Mouse (Mus musculus): Measurements from ENCODE around the gene Selenoh. TPM values are rescaled to one million over a fixed set of nuclear protein-coding genes. Genes with fewer than 3 reads are reported as not detected.

Gene Selenoh
- 10 to 100 TPM; 87.7 to 89.0 TPM for total RNA-seq (2021)
- long read RNA-seq, experiment 1, transcript Selenoh-202 (4 exons, 654 nt), result minor isoform, 12 of 72 reads
- long read RNA-seq, experiment 1, transcript Selenoh-203 (4 exons, 747 nt), result major isoform, 58 of 72 reads
- long read RNA-seq, experiment 1, partial matches to known transcripts, result 0 of 72 reads
- long read RNA-seq, experiment 1, other reads (novel, unspliced or antisense), result 1 of 72 reads
- long read RNA-seq, experiment 2, transcript Selenoh-202 (4 exons, 654 nt), result minor isoform, 8 of 55 reads
- long read RNA-seq, experiment 2, transcript Selenoh-203 (4 exons, 747 nt), result major isoform, 43 of 55 reads
- long read RNA-seq, experiment 2, partial matches to known transcripts, result 1 of 55 reads
- long read RNA-seq, experiment 2, other reads (novel, unspliced or antisense), result 2 of 55 reads

- DNase-seq (ENCODE audit: low spot score in 2 of 2), result peak; percentile 43 to 65
Measured at GRCm38 (mm10) chr2:84670569-84670933, at the start of gene Selenoh. TSS of gene Selenoh (minus strand) at chr2:84670770.

GRCm38 (mm10) chr2:84717357-84717756 lies 46.8 kb upstream of the Selenoh start:
- DNase-seq (ENCODE audit: low spot score in 2 of 2), result no peak

GRCm38 (mm10) chr2:84716423-84717355 lies 46.1 kb upstream of the Selenoh start:
- DNase-seq (ENCODE audit: low spot score in 2 of 2), result no peak

- no peak for DNase-seq (ENCODE audit: low spot score in 2 of 2)
Measured at GRCm38 (mm10) chr2:84715562-84716361, 45.2 kb upstream of the Selenoh start.

DNA sequence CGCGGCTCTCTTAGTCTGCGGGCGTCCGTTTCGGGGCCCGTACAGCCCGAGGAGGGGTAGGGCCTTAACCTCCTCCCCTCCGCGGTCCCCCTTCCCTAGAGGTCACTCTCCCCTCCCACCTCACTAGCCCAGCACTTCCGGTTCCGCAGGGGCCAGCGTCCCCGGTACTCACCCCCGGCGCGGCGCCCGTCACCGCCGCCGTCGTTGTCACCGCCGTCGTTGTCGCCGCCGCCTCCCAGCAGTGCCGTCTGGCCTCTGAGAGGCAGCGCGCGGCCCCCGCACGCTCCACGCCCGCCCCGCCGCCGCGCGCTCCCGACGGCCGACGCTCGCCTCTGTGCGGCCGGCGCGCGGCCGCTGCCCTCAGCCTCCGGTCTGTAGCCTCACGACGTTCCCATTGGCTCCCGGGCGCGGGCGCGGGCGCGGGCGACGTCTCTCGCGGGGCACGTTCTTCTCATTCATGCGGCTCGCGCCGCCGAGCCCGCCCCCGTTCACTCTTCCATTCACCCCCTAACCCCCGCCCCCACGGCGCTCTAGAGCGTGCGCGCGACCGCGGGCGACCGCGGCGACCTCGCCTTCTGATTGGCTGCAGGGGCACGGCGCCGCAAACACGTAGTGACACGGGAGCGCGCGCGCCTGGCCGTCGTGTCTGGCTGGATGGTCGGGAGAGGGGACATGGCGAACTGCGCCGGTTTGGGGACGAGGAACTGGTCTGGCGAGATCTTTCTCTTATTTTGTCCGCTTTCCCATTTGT lies 44.4 kb upstream of the Selenoh start, which contains the start of gene Zdhhc5:
Zdhhc5 (minus strand) TSS at position 370 of the 751 bp plus-strand sequence.
- peak; percentile 97 to 99 for DNase-seq (ENCODE audit: low spot score in 2 of 2)

GRCm38 (mm10) chr2:84714422-84714810 lies 43.8 kb upstream of the Selenoh start:
- no peak for DNase-seq (ENCODE audit: low spot score in 2 of 2)

DNA sequence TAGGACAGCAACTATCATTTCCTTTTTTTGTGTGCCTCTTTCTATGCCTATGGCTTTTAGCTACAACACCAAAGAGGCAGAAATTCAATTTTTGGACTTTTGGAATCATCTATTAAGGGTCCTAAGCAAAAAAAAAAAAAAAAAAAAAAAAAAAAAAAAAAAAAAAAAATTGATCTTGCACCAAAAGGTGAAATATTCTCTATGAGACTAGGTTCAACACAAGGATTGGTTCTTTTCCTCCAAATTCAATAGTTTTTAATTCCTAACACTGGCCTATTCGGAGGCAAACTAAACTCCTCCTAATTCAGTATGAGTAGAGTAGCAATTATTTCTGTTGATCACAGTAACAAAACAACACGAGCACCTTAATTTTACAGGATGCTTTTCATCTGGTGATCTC lies 41.3 kb upstream of the Selenoh start:
- no peak for DNase-seq (ENCODE audit: low spot score in 2 of 2)

DNA sequence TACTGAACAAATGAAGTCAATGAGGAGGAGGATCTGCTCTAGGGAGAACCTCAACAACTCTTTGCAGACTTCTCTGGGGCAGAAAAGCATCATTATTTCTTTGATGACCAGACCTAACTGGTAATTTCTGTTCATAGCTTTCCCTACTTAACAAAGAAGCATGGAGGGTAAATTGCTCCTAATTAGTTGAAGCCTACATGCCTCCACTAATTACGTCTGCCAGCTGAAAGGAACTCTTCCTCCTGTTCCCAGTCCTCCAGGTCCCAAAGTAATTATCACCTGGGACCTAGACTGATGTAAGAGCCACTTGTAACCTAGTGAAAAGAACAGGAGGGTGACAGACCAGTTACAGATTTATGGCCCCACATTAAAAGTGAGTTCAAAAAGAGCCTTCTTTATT lies 37.0 kb upstream of the Selenoh start:
- DNase-seq (ENCODE audit: low spot score in 2 of 2), result no peak

DNA sequence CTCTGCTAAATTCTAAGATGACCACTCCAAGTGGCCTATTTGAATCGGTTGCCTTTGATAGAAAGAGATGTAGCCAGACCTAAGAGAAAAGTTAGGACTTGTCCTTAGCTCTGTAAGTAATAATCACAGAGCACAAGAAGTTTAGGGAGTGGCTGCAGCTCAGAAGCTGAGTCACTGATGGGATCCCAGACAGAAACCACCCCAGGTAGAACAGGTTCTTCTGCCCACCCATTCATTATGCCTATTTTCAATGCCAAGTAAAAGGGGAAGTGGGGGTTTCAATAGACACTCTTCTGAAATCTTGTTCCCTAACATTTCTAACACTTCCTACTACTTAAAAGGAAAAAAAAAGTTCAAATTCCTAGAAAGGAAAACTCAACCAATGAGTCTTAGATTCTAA lies 34.7 kb upstream of the Selenoh start:
- DNase-seq (ENCODE audit: low spot score in 2 of 2), result no peak

DNA sequence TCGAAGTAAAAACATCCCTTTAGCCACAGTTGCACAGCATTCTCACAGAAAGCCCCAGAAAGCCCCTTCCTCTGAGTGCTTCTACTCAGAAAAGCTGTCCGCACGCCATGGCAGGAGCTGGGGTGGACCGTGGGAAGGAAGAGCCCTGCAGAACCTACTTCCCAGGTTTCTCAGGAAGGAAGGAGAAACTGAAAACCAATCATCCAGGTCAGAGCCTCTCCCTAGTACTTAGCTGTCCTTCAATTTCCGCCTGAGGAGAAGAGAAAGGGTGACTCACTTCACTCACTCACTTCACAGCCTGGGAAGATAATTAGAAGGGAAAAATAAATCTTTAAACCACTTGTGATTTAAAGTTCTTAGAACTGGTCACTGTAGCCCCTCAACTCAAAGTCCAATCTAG lies 33.8 kb upstream of the Selenoh start:
- no peak for DNase-seq (ENCODE audit: low spot score in 2 of 2)

- DNase-seq (ENCODE audit: low spot score in 2 of 2), result no peak
Measured at GRCm38 (mm10) chr2:84703497-84703896, 32.9 kb upstream of the Selenoh start.

GRCm38 (mm10) chr2:84695007-84695695 lies 24.6 kb upstream of the Selenoh start:
- no peak for DNase-seq (ENCODE audit: low spot score in 2 of 2)

- no peak for DNase-seq (ENCODE audit: low spot score in 2 of 2)
Measured at GRCm38 (mm10) chr2:84690050-84690449, 19.5 kb upstream of the Selenoh start.

GRCm38 (mm10) chr2:84688080-84688844 lies 17.7 kb upstream of the Selenoh start:
- DNase-seq (ENCODE audit: low spot score in 2 of 2), result no peak

- DNase-seq (ENCODE audit: low spot score in 2 of 2), result no peak
Measured at GRCm38 (mm10) chr2:84682605-84683183, 12.1 kb upstream of the Selenoh start.

DNA sequence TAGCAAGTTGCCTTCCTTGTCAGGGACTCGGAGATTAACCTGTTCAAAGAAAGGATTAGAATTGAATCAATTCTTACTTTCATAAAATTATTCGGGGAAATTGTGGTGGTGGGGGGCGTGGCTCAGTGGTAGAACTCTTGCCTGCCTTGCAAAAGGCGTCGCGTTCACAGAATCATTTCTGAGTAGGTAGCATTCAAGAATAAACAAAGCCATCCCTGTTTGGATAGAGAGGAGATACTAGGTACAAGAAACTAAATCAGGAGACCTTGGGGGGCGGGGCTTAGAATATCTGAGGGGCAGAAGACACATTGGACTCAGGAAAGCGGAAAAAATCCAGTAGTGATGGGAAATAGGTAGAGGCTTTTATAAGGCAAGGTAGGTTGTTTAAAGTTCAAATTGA lies 8.4 kb upstream of the Selenoh start, which contains the start of gene Tmx2:
Tmx2 (minus strand) TSS at position 125 of the 400 bp plus-strand sequence.
- DNase-seq (ENCODE audit: low spot score in 2 of 2), result no peak

DNA sequence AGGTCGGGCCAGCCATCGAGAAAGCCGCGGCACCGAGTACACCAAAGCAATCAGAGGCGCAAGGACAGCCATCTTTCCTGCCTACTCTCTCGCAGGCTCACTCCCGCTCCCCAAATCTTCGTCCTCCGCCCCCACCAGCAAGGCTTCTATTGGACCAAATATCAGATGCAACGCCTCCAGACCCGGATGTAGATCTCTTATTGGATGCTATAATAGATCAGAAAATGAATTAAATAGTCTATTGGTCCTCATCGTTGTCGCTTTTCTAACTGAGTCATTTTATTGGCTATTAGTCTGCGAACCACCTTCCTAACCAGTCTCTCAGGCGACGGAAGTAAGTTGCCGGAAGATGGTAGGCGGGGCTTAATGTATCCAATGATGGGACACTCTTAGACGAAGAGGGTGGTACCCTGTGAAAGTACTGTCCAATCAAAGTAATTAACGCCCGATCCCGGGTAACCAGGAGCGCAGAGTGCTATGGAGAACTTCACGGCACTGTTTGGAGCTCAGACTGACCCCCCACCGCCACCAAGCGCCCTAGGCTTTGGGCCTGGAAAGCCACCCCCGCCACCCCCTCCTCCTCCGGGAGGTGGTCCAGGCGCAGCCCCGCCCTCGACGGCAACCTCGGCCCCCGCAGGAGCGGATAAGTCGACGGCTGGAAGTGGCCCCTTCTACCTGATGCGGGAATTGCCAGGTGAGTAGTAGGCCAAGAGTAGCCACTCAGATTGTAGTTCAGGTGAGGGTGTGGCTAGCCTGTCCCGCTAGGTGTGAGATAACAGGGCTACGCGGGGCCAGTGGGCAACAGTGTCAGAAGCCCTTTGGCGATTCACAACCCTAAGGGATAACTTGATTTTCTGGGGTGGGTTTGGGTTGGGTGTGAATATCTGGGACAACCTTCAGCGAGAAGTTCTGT lies 7.7 kb upstream of the Selenoh start, which contains the start of the genes Gm28635 and Med19:
Gm28635 (minus strand) TSS at position 74 of the 913 bp plus-strand sequence.
Med19 (plus strand) TSS at position 435 of the 913 bp plus-strand sequence.
- DNase-seq (ENCODE audit: low spot score in 2 of 2), result peak; percentile 58 to 75

All from adrenal gland, postnatal 4 days (tissue).